Mouse (Mus musculus) central nervous system, embryonic 11.5 days (tissue): ENCODE results near the gene 4930563M21Rik. TPM values are rescaled to one million over a fixed set of nuclear protein-coding genes. Genes with fewer than 3 reads are reported as not detected.

ENCODE experiments used
- polyA plus RNA-seq: library from polyadenylated mRNA; depleted of rRNA; stranded (reverse); fragments of >200 nt; gene quantifications from 2 replicates; pipeline ENCODE4 v1.2.3, GENCODE M21; 2012; rRNA removed

4930563M21Rik gene
- not detected in 2 replicates for polyA plus RNA-seq

GRCm38 (mm10) chr9:56010450-56010849 lies at the start of gene 4930563M21Rik:
Gene 4930563M21Rik (minus strand): TSS chr9:56010550.

DNA sequence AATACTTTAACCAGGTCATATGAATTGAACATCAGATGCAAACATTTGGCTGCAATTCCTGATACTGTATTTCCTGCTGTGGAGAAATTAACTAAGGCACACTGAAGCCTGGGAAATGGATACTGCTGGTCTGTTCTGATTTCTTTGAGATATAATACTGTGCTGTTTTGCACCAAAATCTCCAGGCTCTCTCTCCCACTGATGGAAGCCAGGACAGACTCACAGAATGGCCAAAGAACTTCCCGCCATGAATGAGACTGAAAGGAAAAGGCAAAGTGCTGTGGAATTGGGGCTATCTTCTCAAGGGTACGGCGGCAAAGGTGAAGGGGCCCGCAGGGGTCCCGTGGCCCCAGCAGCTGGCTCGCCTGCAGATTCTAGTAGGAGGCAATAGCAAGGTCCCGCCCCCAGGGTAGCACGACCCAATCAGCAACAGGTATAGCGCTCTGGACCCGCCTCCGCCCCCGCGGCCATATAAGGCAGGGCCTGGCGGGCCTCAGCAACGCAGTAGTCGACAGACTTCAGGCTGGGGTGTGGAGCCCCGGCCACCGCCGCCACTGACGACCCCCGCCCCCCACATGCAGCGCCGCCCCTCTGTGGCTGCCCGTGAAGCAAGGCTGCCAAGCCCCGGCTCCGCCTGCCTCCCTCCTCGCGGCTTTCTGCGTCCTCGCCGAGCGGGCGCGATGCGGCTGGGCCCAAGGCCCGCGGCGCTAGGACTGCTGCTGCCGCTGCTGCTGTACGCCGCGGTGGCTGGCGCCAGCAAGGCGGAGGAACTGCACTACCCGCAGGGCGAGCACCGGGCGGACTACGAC lies 31.2 kb upstream of the 4930563M21Rik start, which contains the start of gene Rcn2:
Gene Rcn2 (plus strand): TSS at position 474 of the 809 bp plus-strand sequence.

GRCm38 (mm10) chr9:55937664-55938617 lies 72.4 kb downstream of the 4930563M21Rik start, which contains the start of gene Scaper:
Gene Scaper (minus strand): TSS chr9:55938119.

Other genes starting within 250 kb of the 4930563M21Rik start
- gene Scaper, start 72.4 kb downstream of the 4930563M21Rik start, polyA plus RNA-seq: 7.4 and 8.7 TPM in 2 replicates
- gene Rcn2, start 31.3 kb upstream of the 4930563M21Rik start, polyA plus RNA-seq: 169 and 179 TPM in 2 replicates
- 1.2 and 1.7 TPM in 2 replicates for gene Pstpip1, start 79.4 kb upstream of the 4930563M21Rik start, polyA plus RNA-seq
- gene Tspan3, start 154.9 kb upstream of the 4930563M21Rik start, polyA plus RNA-seq: 241 and 311 TPM in 2 replicates